ENCODE assay signal across 8 mouse cellular contexts in genomic region chr13:98205771-98206545, GRCm38 (mm10). TPM values are rescaled to one million over a fixed set of nuclear protein-coding genes. Genes with fewer than 3 reads are reported as not detected.
DNase-seq lines count a peak whose midpoint lies in the region; ATAC-seq lines count a peak whose summit lies in the region.

Gene Arhgef28, minus strand, starts transcription at chr13:98206439.

- H3K4me3 ChIP-seq in limb, embryonic 12.5 days (replicated peaks), result peak within 1 kb of the TSS; percentile 67
- H3K4me3 ChIP-seq in midbrain, embryonic 13.5 days (replicated peaks), result peak within 1 kb of the TSS; percentile 64

- peak; percentile 90 for DNase-seq in adrenal gland, postnatal 14 days
- DNase-seq in embryo, embryonic 9.5 days (ENCODE audit: extremely low spot score), result peak; percentile 81
- DNase-seq in heart, adult 18-20 months, result peak; percentile 69 to 76
- peak; percentile 80 for DNase-seq in kidney, adult 18-20 months
- DNase-seq in spleen, postnatal 10 days (ENCODE audit: low spot score in 2 of 2), result peak; percentile 29 to 59
- DNase-seq in adipocyte (ENCODE audit: low spot score), result no peak

- peak within 1 kb of the TSS; percentile 67 for H3K9ac ChIP-seq in limb, embryonic 12.5 days (replicated peaks)
- H3K9ac ChIP-seq in midbrain, embryonic 13.5 days (replicated peaks), result peak within 1 kb of the TSS; percentile 80

- H3K27ac ChIP-seq in limb, embryonic 12.5 days, result peak within 1 kb of the TSS; percentile 74
- H3K27ac ChIP-seq in midbrain, embryonic 13.5 days, result peak within 1 kb of the TSS; percentile 56

- no peaks in the 10 kb centered on the region for H3K9me3 ChIP-seq in limb, embryonic 12.5 days
- H3K9me3 ChIP-seq in midbrain, embryonic 13.5 days, result no peaks in the 10 kb centered on the region

- no peaks in the 10 kb centered on the region for H3K36me3 ChIP-seq in limb, embryonic 12.5 days
- no peaks in the 10 kb centered on the region for H3K36me3 ChIP-seq in midbrain, embryonic 13.5 days

- H3K4me1 ChIP-seq in limb, embryonic 12.5 days (replicated peaks), result peaks cover 12% of the 10 kb centered on the region
- peaks cover 20% of the 10 kb centered on the region for H3K4me1 ChIP-seq in midbrain, embryonic 13.5 days (replicated peaks)

- WGBS in limb, embryonic 12.5 days, result under 1% methylated on average over 61 of the region's 76 CpGs
- under 1% methylated on average over 50 of the region's 76 CpGs for WGBS in midbrain, embryonic 13.5 days

- H3K27me3 ChIP-seq in limb, embryonic 12.5 days, result peaks cover 7% of the 10 kb centered on the region
- H3K27me3 ChIP-seq in midbrain, embryonic 13.5 days, result peaks cover 20% of the 10 kb centered on the region

- peak; percentile 77 for ATAC-seq in limb, embryonic 12.5 days (ENCODE audit: insufficient number of reproducible peaks, insufficient read depth, low FRiP score, low TSS enrichment, low read depth)
- peak; percentile 92 for ATAC-seq in midbrain, embryonic 13.5 days

- peak within 1 kb of the TSS; percentile 91 for H3K4me2 ChIP-seq in limb, embryonic 12.5 days
- H3K4me2 ChIP-seq in midbrain, embryonic 13.5 days (replicated peaks), result peak within 1 kb of the TSS; percentile 98

RNA-seq across cellular contexts. Expression of gene Arhgef28, which starts in this region (rescaled TPM):
- total RNA-seq in adrenal gland, postnatal 14 days (2021), result 19.5 and 25.9 TPM in 2 replicates
- 1 to 10 TPM; 5.1 to 7.9 TPM for total RNA-seq in heart, adult 18-20 months (2021)
- 21.3 and 23.7 TPM in 2 replicates for polyA plus RNA-seq in limb, embryonic 12.5 days (2016; fragmentation: Nextera tagmentation; extraction: Ambion mirVana)
- 12.9 and 13.6 TPM in 2 replicates for polyA plus RNA-seq in midbrain, embryonic 13.5 days (2015; fragmentation: Nextera tagmentation; extraction: Ambion mirVana)
